Mouse (Mus musculus) bone marrow, adult 2 months (tissue): ENCODE measurements around the gene Znhit6. TPM values are rescaled to one million over a fixed set of nuclear protein-coding genes. Genes with fewer than 3 reads are reported as not detected.

Source experiments
- H3K27ac ChIP-seq: fragments of 200-500 bp; 2 replicates; pipeline ENCODE4 v1.5.1; 2012; ENCODE audit warnings: low read depth, mild to moderate bottlenecking, control low read depth, inconsistent platforms, low read length; ENCODE audit not compliant: control insufficient read depth, poor library complexity, insufficient read depth
- H3K4me1 ChIP-seq: fragments of 200-500 bp; 2 replicates; pipeline ENCODE4 v1.6.1; 2011; ENCODE audit warnings: low read length; ENCODE audit not compliant: control insufficient read depth, insufficient read depth
- H3K4me3 ChIP-seq: fragments of 200-500 bp; replicated peaks from 2 replicates; pipeline ENCODE3; 2011; ENCODE audit warnings: mild to moderate bottlenecking, low read depth, low read length, control low read depth; ENCODE audit not compliant: control insufficient read depth
- CTCF ChIP-seq: fragments of 200-500 bp; IDR thresholded peaks from 2 replicates; pipeline ENCODE4 v1.5.1; 2011; ENCODE audit warnings: low read length, control low read depth; ENCODE audit not compliant: control insufficient read depth, insufficient read depth
- POLR2A ChIP-seq: fragments of 200-500 bp; IDR thresholded peaks from 2 replicates; pipeline ENCODE4 v1.6.1; 2011; ENCODE audit warnings: low read depth, mild to moderate bottlenecking, control low read depth, low read length, borderline replicate concordance; ENCODE audit not compliant: control insufficient read depth
- WGBS: fragments of 180-500 bp; shearing (Covaris S2); methylation state at CpG from one replicate; pipeline ENCODE4 v1.1.7; 2018; 5-methylcytosine and 5-hydroxymethylcytosine counted together
- polyA plus RNA-seq: library from polyadenylated mRNA; stranded (reverse); fragments of >200 nt; gene quantifications from 2 replicates; pipeline ENCODE4 v1.2.4, GENCODE M21; 2011; ENCODE audit warnings: low replicate concordance; ENCODE audit not compliant: missing spikeins, insufficient read depth, insufficient read length

Gene Znhit6
- polyA plus RNA-seq, 1 experiment = 21.9 TPM

DNA sequence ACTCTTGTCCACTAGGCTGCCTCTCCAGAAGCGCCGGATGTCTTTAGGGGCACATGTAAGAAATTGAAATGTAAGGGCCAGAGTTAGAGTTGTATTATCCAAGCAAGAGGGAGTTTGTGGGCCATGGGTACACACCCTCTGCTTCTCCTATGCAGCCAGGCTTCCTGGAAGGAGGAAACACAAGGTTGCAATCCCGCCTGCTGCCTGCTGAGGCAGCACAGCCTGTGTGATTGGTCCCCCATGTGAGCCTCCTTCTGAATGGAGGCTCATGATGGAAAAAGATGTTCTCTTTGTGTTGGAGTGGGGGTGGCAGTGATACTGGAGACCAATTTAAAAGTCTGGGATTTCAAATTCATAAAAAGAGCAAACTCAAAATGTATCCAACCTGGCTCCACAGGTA is 51.8 kb downstream of the Znhit6 start:
- H3K4me3 ChIP-seq = no peak overlapping the region
- H3K27ac ChIP-seq = no peak overlapping the region
- H3K4me1 ChIP-seq = no peaks in the 10 kb centered on the region
- peak; percentile 15; the same call in 1 of the 2 replicates for TF ChIP-seq CTCF
- TF ChIP-seq POLR2A = no peak
- 76% methylated on average over 3 of the region's 3 CpGs for WGBS

- 70% methylated on average over 5 of the region's 5 CpGs for WGBS
- no peak for TF ChIP-seq POLR2A
- no peak for TF ChIP-seq CTCF
These were observed 52.6 kb downstream of the Znhit6 start for GRCm38 (mm10) chr3:145628643-145629042.

GRCm38 (mm10) chr3:145632888-145633287 is 56.9 kb downstream of the Znhit6 start:
- H3K27ac ChIP-seq = no peak overlapping the region
- no peak overlapping the region for H3K4me3 ChIP-seq
- 76% methylated on average over 6 of the region's 6 CpGs for WGBS
- no peak for TF ChIP-seq POLR2A
- no peak for TF ChIP-seq CTCF
- no peaks in the 10 kb centered on the region for H3K4me1 ChIP-seq

More at GRCm38 (mm10) chr3:145628643-145629042, 52.6 kb downstream of the Znhit6 start:
- Histone ChIP-seq H3K27ac (no peak overlapping the region), H3K4me1 (no peaks in the 10 kb centered on the region), H3K4me3 (no peak overlapping the region)

- TF ChIP-seq CTCF = no peak
- no peak for TF ChIP-seq POLR2A
- WGBS = 69% methylated on average over 14 of the region's 14 CpGs
- Histone ChIP-seq H3K4me1 (no peaks in the 10 kb centered on the region), H3K27ac (no peak overlapping the region), H3K4me3 (no peak overlapping the region)
These were observed 58.2 kb downstream of the Znhit6 start for GRCm38 (mm10) chr3:145634002-145634710.

- 72% methylated on average over 4 of the region's 4 CpGs for WGBS
These were observed 64.2 kb downstream of the Znhit6 start for GRCm38 (mm10) chr3:145640170-145640569.

DNA sequence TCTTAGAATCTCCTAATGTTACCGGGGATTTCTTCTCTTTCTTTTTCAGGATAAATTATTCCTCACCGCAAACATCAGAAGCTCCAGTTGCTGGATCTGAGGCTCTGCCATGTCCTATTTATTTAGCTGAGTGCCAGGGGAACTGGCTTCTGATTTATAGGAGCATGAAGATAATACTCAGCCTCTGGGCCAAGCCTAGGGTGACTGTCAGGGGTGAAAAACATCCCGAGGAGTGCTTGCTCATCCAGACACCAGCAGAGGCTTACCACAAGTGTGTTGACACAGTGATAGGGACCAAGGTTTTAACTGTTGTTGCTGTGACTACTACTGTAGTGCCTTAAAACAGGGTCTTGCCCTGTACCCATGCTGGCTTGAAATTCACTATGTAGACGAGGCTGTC is 64.6 kb downstream of the Znhit6 start:
- Histone ChIP-seq H3K4me1 (no peaks in the 10 kb centered on the region), H3K4me3 (no peak overlapping the region), H3K27ac (no peak overlapping the region)
- no peak for TF ChIP-seq CTCF
- TF ChIP-seq POLR2A = no peak
- 67% methylated on average over 4 of the region's 4 CpGs for WGBS

More at GRCm38 (mm10) chr3:145640170-145640569, 64.2 kb downstream of the Znhit6 start:
- Histone ChIP-seq H3K27ac (no peak overlapping the region), H3K4me1 (no peaks in the 10 kb centered on the region), H3K4me3 (no peak overlapping the region)
- TF ChIP-seq CTCF (no peak), POLR2A (no peak)

DNA sequence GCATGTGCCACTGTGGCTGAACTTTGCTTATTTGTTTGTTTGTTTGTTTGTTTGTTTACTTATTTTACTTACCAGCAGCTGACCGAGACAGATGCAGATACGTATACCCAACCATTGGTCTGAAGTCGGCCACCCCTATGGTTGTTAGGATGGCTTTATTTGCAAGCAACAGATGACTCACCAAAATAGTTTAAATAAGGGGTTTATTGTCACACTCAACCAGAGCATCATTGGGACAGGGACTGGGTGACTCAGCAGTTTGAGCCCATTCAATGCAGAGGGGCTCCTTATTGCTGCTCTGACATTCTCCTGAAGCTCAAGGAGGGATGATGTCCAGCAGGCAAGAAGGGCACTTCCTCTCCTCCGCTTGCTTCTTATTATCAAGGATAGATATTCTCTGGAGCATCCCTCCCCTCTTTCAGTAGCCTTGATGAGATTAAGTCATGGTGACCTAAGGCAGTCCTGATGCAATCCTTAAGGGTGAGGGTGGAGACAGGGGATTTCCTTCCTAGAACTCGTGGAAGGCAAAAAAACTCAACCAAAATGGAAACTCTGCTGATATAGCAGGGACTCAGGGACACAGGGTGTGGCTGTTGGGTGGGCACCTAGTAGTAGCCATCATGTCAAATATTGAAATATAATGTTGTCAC is 65.2 kb downstream of the Znhit6 start:
- Histone ChIP-seq H3K4me1 (no peaks in the 10 kb centered on the region), H3K4me3 (no peak overlapping the region), H3K27ac (no peak overlapping the region)
- TF ChIP-seq CTCF (no peak), POLR2A (no peak)
- WGBS = 68% methylated on average over 5 of the region's 5 CpGs

DNA sequence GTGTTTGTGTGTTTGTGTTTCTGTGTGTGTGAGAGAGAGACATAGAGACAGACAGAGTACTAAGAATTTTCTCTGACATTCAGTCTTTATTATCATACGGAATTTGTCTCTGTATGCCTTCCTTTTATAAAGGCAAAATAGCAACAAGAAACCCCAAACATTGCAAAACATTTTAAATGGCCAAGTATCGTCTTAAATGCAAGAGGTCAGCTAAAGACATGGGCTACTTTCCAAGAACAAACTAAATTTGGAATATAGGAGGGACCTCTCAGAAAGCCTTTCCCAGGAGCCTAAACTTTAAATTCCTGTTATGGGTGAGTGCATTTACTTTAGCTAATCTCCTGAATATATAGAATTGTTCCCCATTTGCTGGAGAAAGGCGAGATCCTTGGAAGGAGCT is 65.9 kb downstream of the Znhit6 start:
- TF ChIP-seq CTCF (no peak), POLR2A (no peak)
- Histone ChIP-seq H3K4me3 (no peak overlapping the region), H3K4me1 (no peaks in the 10 kb centered on the region), H3K27ac (no peak overlapping the region)
- WGBS = 68% methylated on average over 3 of the region's 3 CpGs

DNA sequence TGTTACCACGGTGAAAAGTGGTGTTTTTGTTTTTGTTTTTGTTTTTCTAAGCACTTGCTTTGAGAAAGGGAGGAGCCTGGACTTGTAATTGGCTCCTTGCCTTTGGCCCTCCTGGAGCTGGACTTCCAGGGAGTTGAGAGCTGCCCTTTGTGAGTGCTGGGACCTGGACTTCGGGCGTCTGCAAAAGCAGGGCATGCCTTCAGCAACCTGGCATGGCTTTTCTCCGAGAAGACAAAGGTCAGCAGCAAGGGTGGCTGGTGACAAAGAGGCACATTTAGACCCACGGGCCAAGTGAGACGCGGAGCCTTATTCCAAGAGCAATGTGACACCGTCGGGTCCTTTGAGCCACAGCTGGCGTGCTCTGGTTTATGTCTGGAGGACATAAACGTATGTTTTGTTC is 66.9 kb downstream of the Znhit6 start:
- WGBS = 76% methylated on average over 11 of the region's 11 CpGs
- no peaks in the 10 kb centered on the region for H3K4me1 ChIP-seq
- TF ChIP-seq POLR2A (no peak), CTCF (no peak)
- H3K27ac ChIP-seq = no peak overlapping the region
- H3K4me3 ChIP-seq = no peak overlapping the region
